Mouse (Mus musculus): ENCODE data around the gene Pdzph1. TPM values are rescaled to one million over a fixed set of nuclear protein-coding genes. Genes with fewer than 3 reads are reported as not detected.

The Pdzph1 gene
- not detected for total RNA-seq (2023)

GRCm38 (mm10) chr17:58991275-58991674 is at the start of gene Pdzph1:
Gene Pdzph1, minus strand, starts transcription at chr17:58991375.

DNA sequence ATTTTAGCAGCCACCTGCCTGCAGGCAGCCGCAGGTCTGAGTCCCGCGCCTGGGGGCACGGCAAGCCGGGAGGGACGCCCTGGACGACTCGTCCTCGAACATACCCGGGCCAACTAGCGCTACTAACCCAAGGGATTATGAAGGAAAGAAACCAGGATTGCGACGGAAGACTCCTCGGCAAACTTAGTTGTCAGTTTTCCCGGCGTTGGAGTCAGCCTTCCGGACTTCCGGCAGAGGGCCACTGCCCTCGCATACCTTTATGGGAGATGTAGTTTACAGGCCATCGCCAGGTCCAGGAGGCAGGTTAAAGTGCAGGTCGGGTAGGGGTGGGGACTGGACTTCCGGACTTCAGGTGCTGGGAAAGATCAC is 21.9 kb upstream of the Pdzph1 start, which contains the start of gene Nudt12:
Gene Nudt12 (minus strand): TSS at position 282 of the 369 bp plus-strand sequence.

Other genes with a start within 250 kb of the Pdzph1 start
- gene Nudt12, start 22.0 kb upstream of the Pdzph1 start, total RNA-seq (2023) = 1 to 10 TPM; 1.7 to 3.8 TPM

Data from B cell, adult 67 days (primary cell).